Mouse (Mus musculus) E14TG2a.4 (cell line): ENCODE measurements at regions not wholly inside any gene's neighbourhood (a gene's known extent, or its start where the extent isn't known, plus 50 kb on each side); places are given as distances from the start of the nearest gene placed in this dataset.

ENCODE experiments used
- CTCF ChIP-seq: conservative IDR thresholded peaks from 2 replicates; pipeline ENCODE4 v1.5.1; 2014; ENCODE audit warnings: low read length
- POU5F1 ChIP-seq: IDR thresholded peaks from 2 replicates; pipeline ENCODE4 v1.6.1; 2014; ENCODE audit warnings: low read length, borderline replicate concordance

- TF ChIP-seq CTCF, result no peak
- no peak for TF ChIP-seq POU5F1
These were observed 268.6 kb downstream of the Zfp704 start for GRCm38 (mm10) chr3:9341244-9341643.
